Mouse (Mus musculus): ENCODE results near the gene Atn1.
"Not testable (repeated sequence)": the region's sequence is repeated elsewhere in the genome, so short reads cannot be mapped to it uniquely, and the experiment has no call there.

Gene Atn1

GRCm38 (mm10) chr6:124755831-124756595, at the start of gene Atn1, which contains the start of gene Gm45234:
Atn1 (minus strand) TSS chr6:124756524.
Gm45234 (minus strand) TSS chr6:124756021.
- DNase-seq (ENCODE audit: low spot score in 2 of 2): peak in 1 of 2 experiments; percentile 57

- peak; percentile 83 to 92 for DNase-seq (ENCODE audit: low spot score in 2 of 2)
Observed at GRCm38 (mm10) chr6:124805341-124806321, 49.3 kb upstream of the Atn1 start.

GRCm38 (mm10) chr6:124804341-124804740, 48.0 kb upstream of the Atn1 start:
- no peak for DNase-seq (ENCODE audit: low spot score in 2 of 2)

- not testable (repeated sequence) for DNase-seq (ENCODE audit: low spot score in 2 of 2)
Observed at GRCm38 (mm10) chr6:124803691-124804090, 47.4 kb upstream of the Atn1 start.

- DNase-seq (ENCODE audit: low spot score in 2 of 2): no peak
Observed at GRCm38 (mm10) chr6:124803061-124803460, 46.7 kb upstream of the Atn1 start.

- DNase-seq (ENCODE audit: low spot score in 2 of 2): not testable (repeated sequence)
Observed at GRCm38 (mm10) chr6:124802400-124802799, 46.1 kb upstream of the Atn1 start.

GRCm38 (mm10) chr6:124796200-124796599, 39.9 kb upstream of the Atn1 start:
- no peak for DNase-seq (ENCODE audit: low spot score in 2 of 2)

DNA sequence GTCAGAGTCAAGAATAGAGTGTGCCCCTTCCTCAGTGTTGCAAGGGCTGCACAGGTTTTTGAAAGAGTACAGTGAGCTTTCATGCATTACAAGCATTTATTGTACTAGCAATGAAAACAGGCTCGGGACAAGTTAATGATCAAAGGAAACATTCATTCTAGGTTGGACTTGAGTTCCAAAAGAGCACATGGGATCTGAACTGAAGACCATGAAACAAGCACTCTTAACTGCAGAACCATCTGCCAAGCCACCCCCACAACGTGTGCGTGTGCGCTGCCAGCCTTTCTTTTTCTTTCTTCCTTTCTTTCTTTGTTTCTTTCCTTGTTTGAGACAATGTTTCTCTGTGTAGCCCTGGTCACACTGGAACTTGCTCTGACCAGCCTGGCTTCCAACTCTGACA, 39.5 kb upstream of the Atn1 start:
- DNase-seq (ENCODE audit: low spot score in 2 of 2): no peak

GRCm38 (mm10) chr6:124791911-124792310, 35.6 kb upstream of the Atn1 start:
- no peak for DNase-seq (ENCODE audit: low spot score in 2 of 2)

DNA sequence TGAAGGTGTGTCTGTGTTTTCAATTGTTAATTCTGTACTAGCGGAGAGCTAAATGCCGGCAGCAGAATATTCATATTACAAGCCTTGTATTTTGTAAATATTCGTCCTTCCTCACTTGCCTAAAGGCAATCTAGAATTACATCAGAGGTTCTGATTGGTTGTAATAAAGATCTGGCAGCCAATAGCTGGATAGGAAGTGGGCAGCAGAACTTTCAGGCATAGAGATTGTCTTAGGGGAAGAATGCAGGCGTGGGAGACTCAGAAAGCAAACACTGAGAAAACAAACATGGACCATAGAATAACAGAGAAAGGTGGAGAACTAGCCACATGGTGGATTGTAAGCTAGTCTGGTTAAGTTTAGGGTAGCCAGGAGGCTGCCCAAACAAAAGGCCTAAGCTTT, 33.8 kb upstream of the Atn1 start:
- DNase-seq (ENCODE audit: low spot score in 2 of 2): no peak

- no peak for DNase-seq (ENCODE audit: low spot score in 2 of 2)
Observed at GRCm38 (mm10) chr6:124789519-124789918, 33.2 kb upstream of the Atn1 start.

- DNase-seq (ENCODE audit: low spot score in 2 of 2): no peak
Observed at GRCm38 (mm10) chr6:124787722-124788121, 31.4 kb upstream of the Atn1 start.

DNA sequence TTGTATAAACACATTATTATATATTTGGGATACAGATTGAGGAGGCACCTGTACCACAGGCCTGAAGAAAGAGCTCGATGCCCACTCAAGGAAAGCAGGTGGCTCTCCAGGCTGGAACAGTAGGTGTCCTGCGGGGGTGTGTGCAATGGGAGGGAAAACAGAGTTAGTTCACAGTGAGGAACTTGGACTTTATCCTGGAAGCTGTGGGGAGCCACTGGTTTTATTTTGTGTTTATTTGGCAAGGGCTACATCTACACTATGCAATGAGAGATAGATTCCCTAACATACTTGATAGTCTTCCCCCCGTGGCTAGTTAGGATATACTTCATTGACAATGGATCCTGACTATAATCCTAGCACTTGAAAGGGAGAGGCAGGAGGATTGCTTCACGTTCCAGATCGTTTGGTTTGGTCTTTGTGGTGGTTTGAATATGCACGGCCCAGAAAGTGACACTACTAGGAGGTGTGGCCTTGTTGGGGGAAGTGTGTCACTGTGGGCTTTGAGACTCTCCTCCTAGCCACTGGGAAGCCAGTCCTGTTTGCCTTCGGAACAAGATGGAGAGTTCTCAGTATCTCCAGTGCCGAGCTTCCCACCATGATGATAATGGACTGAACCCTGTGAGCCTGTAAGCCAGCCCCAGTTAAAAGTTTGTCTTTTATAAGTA, 30.6 kb upstream of the Atn1 start:
- DNase-seq (ENCODE audit: low spot score in 2 of 2): no peak

- DNase-seq (ENCODE audit: low spot score in 2 of 2): no peak
Observed at GRCm38 (mm10) chr6:124782436-124782835, 26.1 kb upstream of the Atn1 start.

GRCm38 (mm10) chr6:124780917-124781316, 24.6 kb upstream of the Atn1 start:
- no peak for DNase-seq (ENCODE audit: low spot score in 2 of 2)

GRCm38 (mm10) chr6:124779984-124780416, 23.7 kb upstream of the Atn1 start:
- DNase-seq (ENCODE audit: low spot score in 2 of 2): no peak

- DNase-seq (ENCODE audit: low spot score in 2 of 2): peak in 1 of 2 experiments; percentile 40
Observed at GRCm38 (mm10) chr6:124779222-124779983, 23.1 kb upstream of the Atn1 start, which contains the start of gene Lrrc23. Lrrc23 (minus strand) TSS chr6:124779727.

- no peak for DNase-seq (ENCODE audit: low spot score in 2 of 2)
Observed at GRCm38 (mm10) chr6:124770511-124770910, 14.2 kb upstream of the Atn1 start.

DNA sequence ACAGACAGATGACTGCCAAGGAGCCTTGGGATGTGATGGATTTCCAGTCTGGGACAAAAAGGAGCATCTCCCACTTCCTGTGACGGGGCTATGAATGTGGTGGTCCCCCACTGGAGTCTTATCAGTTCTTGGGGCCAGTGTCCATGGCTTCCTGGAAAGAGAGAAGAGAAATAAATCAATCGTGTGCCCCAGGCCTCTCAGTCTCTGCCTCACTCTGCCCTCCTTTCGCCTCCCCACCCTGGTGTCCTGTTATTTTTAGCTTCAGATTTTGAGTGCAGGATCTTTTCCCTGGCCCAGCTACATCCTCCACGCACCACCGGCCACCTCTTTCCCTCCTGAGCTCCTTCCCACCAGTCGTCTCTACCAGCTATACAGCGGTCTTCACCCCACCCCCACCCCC, 13.7 kb upstream of the Atn1 start:
- DNase-seq (ENCODE audit: low spot score in 2 of 2): no peak

- peak; percentile 42 to 67 for DNase-seq (ENCODE audit: low spot score in 2 of 2)
Observed at GRCm38 (mm10) chr6:124769101-124769765, 12.9 kb upstream of the Atn1 start, which contains the start of gene Eno2. Eno2 (minus strand) TSS chr6:124769673.
